Mouse (Mus musculus) layer of hippocampus, postnatal 36 days (tissue): ENCODE data around the gene Car1. TPM values are rescaled to one million over a fixed set of nuclear protein-coding genes. Genes with fewer than 3 reads are reported as not detected.
"Not testable (repeated sequence)": the region's sequence is repeated elsewhere in the genome, so short reads cannot be mapped to it uniquely, and the experiment has no call there.

Source experiments
- DNase-seq, 2 experiments: peaks; one replicate each; pipeline ENCODE4 v3.0.0; 2022
- total RNA-seq, 2 experiments: library from RNA; stranded (reverse); gene quantifications; 2 replicates each; pipeline ENCODE4 v1.2.3; 2021

The Car1 gene
- total RNA-seq, 2 experiments from 2014 or later: not detected

DNA sequence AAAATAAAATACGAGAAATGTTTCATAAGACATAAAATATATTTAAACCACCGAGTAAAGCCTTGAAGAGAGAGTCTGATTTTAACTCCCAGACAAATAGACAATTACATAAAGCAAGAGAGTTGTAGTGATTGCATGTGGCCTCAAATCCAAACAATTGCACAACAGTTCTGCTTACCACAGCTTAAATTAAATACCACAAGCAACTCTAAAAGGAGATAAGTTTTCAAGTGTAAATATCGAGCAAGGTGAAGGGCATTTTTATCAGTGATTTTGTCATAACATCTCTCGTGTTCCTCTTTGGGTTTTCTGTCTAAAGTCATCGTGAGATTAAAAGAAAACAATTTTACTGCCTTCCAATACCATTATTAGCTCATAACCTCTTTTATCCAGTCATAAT, 25.0 kb downstream of the Car1 start:
- DNase-seq: not testable (repeated sequence)

DNA sequence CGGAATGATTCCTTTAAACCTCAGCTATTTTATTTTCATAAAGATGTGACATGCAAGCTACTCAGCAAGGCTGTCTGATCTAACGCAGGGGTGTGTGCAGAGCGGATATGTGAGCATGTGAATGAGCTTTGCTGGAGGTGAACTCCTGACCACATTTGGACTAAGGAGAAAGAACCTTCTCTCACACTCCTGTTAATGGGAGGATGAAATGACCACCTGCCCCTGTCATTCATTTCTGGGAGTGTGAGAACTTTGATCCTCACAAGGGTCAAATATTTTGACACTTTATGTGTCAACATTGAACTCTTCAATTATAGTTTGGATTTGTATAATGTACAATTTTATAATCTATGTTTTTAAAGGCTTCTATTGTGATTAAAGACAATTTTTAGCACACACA, 25.8 kb downstream of the Car1 start:
- DNase-seq: not testable (repeated sequence)

DNA sequence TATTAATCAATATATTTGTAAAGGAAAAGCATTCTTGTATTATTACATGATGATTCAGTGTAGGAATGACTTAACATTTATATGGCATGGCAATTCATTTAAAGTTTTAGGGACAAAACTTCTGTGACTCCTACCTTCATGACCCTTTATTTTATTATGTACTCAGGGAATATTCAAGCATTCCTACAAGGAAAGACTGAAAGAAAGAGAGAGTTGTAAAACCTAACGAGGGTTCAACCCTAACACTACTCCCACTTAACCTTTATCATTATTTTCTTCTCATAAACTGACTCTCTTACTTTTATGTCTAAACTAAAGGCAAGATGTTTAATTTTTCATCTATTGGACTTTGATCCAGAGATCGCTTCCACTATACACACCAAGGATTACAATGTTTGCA, 28.0 kb downstream of the Car1 start:
- DNase-seq: no peak

DNA sequence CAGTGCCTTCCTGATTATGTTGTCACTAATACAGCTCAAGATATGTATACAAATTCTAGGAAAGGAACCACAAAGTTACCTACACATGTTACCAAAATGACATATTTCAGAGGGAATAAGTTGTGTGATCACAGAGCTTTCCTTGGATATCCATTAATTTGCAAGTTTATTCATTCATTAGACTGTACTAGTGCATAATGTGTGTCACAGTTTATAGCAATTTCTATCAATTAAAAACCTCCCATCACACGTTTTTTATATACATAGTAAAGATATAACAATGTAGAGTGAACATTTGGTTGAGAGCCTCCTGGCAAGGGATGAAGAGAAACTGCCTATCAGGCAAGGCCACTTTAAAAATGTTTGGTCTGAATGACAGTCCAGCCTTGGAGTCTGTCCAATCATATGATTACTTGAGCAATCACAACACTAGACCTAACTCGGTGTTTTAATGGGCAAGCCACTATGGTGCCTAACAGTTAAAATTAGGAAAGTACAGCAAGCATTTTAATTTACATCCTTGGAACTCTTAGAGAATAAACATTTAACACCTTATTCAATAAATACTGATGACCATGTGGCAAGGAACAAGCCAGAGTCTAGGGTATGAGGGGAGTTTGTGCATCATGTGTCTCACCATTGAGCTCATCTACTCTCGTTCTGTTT, 31.5 kb downstream of the Car1 start:
- not testable (repeated sequence) for DNase-seq

DNA sequence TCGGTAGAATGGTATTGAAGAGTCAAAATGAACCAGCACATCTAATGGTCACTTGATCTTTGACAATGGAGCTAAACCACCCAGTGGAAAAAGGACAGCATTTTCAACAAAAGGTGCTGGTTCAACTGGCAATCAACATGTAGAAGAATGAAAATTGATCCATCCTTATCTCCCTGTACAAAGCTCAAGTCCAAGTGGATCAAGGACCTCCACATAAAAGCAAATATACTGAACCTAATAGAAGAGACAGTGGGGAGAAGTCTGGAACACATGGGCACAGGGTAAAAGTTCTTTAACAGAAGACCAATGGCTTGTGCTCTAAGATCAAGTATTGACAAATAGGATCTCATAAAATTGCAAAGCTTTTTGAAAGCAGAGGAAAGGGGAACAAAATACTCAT, 33.6 kb downstream of the Car1 start:
- DNase-seq: not testable (repeated sequence)

DNA sequence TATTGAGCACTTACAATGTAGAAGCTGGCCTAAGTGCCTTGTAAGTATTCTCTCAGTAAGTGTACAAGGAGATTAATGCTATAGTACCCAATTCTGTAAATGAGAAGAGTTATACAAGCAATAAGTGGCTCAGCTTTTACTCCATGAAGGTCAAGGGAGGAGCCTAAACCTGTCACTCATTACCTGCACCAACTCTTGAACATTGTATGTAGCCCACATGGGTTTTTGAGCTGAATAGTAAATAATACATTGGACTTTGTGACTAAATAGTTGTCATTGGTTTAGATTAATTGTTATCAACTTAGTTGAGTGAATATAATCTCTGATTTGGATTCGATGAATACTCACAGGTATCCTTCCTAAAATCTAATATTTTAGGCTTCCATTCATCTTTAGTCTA, 35.7 kb downstream of the Car1 start:
- DNase-seq: not testable (repeated sequence)

DNA sequence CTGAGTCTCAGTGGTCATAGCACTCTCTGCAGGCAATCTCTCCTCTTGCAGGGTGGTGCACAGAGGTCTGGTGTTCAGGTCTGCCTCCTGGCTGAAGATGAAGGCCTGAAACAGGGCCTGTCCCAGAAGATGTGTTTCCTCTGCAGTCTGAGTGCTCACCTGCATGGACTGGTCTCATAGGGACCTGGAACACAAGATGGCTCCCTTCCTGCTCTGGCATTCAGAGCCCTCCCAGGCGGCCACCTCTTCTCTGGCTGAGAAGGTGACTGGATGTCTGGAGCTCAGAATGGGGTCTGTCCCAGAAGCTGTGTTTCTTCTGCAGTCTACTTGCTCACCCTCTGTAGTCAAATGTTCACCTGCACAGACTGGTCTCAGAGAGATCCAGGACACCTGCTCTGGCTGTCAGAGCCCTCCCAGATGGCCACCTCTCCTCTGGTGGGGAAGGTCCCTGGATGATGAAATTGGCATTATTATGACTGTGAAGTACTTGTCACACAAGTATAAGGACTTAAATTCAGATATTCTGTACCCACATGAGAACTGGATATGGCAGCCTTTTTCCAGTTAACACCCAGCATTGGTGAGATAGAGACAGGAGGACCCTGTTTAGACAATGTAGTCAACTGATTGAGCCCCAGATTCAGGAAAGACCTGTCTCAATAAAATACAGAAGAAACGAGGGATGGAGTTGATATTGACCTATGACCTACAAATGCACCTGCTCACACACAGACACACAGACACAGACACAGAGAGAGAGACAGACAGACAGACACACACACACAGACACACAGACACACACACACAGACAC, 43.2 kb downstream of the Car1 start:
- no peak for DNase-seq

DNA sequence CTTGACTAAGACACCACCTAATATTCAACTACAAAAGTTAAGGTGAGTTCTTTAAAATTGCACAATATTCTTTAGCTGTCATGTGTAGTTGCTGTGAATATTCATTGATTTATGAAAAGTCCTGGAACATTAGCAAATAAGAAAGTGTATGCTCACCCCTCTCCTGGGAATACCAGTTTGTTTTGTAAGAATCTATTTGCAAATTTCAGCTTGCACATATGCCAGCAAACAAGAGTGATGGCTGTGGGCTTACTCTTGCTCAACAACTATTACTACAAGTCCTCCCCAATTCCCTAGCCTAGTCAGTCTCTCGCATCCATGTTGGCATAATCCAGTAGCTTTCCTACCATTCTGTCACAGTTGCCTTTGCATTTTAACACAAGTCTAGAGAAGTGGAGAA, 52.5 kb downstream of the Car1 start:
- no peak for DNase-seq

DNA sequence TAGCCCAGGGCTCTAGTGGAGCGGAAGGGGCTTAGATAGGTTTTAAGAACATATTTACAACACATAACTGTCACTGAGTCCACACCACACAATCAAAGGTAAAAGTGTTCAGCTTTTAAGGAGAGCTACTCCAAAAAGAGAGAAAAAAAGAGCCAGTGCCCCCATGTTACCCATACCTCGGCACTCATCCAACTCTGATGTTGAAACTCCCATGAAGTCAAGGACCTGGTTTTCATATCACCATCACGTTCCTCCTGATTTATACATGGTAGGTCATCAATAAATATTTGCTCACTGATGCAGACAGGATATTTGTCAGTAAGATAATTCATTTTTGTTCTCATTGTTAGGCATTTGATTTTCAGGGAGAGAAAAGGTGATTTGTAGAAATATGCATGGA, 62.1 kb downstream of the Car1 start:
- DNase-seq: no peak

DNA sequence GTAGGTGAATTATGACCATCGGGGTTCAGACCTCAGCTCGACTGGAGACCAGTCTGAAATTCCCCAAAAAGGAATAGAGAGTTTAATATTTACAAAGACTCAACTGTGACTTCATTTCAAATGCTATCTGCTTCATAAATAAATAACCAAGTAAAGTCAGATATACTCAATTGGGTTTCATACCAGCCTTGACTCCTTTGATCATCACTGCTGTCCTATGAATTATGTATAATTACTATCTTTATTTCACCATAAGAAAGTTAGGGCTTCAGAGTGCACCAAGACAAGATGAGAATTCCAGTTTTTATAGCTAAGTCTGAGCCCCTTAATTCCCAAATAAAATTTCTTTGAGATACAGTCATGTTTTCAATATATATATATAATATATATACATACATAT, 69.9 kb downstream of the Car1 start:
- DNase-seq: no peak

DNA sequence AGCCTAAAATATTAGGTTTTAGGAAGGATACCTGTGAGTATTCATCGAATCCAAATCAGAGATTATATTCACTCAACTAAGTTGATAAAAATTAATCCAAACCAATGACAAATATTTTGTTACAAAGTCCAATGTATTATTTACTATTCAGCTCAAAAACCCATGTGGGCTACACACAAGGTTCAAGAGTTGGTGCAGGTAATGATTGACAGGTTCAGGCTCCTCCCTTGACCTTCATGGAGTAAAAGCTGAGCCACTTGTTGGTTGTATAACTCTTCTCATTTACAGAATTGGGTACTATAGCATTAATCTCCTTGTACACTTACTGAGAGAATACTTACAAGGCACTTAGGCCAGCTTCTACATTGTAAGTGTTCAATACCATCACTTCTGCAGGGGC, 80.7 kb downstream of the Car1 start:
- DNase-seq: not testable (repeated sequence)

DNA sequence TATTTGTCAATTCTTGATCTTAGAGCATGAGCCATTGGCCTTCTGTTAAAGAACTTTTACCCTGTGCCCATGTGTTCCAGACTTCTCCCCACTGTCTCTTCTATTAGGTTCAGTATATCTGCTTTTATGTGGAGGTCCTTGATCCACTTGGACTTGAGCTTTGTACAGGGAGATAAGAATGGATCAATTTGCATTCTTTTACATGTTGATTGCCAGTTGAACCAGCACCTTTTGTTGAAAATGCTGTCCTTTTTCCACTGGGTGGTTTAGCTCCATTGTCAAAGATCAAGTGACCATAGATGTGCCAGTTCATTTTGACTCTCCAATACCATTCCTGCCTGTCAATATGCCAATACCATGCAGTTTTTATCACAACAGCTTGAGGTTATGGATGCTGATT, 82.7 kb downstream of the Car1 start:
- DNase-seq: not testable (repeated sequence)

Other genes starting within 250 kb of the Car1 start
- 10 to 100 TPM; 89.7 to 90.5 TPM for gene 1810022K09Rik, start 197.1 kb downstream of the Car1 start, total RNA-seq
- 1 to 10 TPM in 1 of 2 experiments, under 1 TPM in 1; 0.35 to 1.3 TPM for gene Car13, start 166.6 kb downstream of the Car1 start, total RNA-seq
- gene Car3, start 55.1 kb upstream of the Car1 start, total RNA-seq: under 1 TPM; 0.33 to 0.45 TPM
- gene Car2, start 77.9 kb upstream of the Car1 start, total RNA-seq: 100 to 1,000 TPM; 148 to 150 TPM